Mouse (Mus musculus) erythroblast, embryonic 14.5 days (primary cell): ENCODE results near the gene Hephl1. TPM values are rescaled to one million over a fixed set of nuclear protein-coding genes. Genes with fewer than 3 reads are reported as not detected.

Source experiments
- H3K27me3 ChIP-seq: 2 replicates; pipeline ENCODE4 v1.6.1; 2012; ENCODE audit warnings: inconsistent platforms; ENCODE audit not compliant: control insufficient read depth
- H3K36me3 ChIP-seq: 2 replicates; pipeline ENCODE4 v1.6.1; 2012; ENCODE audit warnings: mild to moderate bottlenecking, inconsistent platforms; ENCODE audit not compliant: control insufficient read depth
- H3K4me1 ChIP-seq: 2 replicates; pipeline ENCODE4 v1.6.1; 2012; ENCODE audit warnings: inconsistent platforms; ENCODE audit not compliant: control insufficient read depth
- H3K4me3 ChIP-seq: replicated peaks from 2 replicates; pipeline ENCODE3; 2012; ENCODE audit warnings: moderate library complexity, mild to moderate bottlenecking, inconsistent platforms
- H3K9me3 ChIP-seq: 2 replicates; pipeline ENCODE4 v1.6.1; 2012; ENCODE audit warnings: low read length, inconsistent platforms, mixed read lengths; ENCODE audit not compliant: control insufficient read depth
- GATA1 ChIP-seq: IDR thresholded peaks from 2 replicates; pipeline ENCODE4 v1.6.1; 2012; ENCODE audit warnings: low read length, inconsistent platforms, mixed read lengths
- TAL1 ChIP-seq: IDR thresholded peaks from 3 replicates; pipeline ENCODE4 v1.6.1; 2012; ENCODE audit warnings: low read length, inconsistent platforms, mixed read lengths
- polyA plus RNA-seq: library from polyadenylated mRNA; stranded (reverse); fragments of >175 nt; gene quantifications from 2 replicates; pipeline ENCODE4 v1.2.3, GENCODE M21; 2012

Gene Hephl1
- polyA plus RNA-seq, 1 experiment, result not detected

GRCm38 (mm10) chr9:15037704-15038103 lies 74.2 kb downstream of the Hephl1 start:
- H3K4me3 ChIP-seq, result no peak overlapping the region

GRCm38 (mm10) chr9:15037237-15037636 lies 74.7 kb downstream of the Hephl1 start:
- no peaks in the 10 kb centered on the region for H3K27me3 ChIP-seq
- H3K4me3 ChIP-seq, result no peak overlapping the region
- no peaks in the 10 kb centered on the region for H3K4me1 ChIP-seq
- TF ChIP-seq TAL1 (no peak), GATA1 (no peak)
- H3K9me3 ChIP-seq, result peaks cover 4% of the 10 kb centered on the region
- no peaks in the 10 kb centered on the region for H3K36me3 ChIP-seq

More at GRCm38 (mm10) chr9:15037704-15038103, 74.2 kb downstream of the Hephl1 start:
- TF ChIP-seq TAL1, result no peak
- no peak for TF ChIP-seq GATA1
- H3K4me1 ChIP-seq, result no peaks in the 10 kb centered on the region
- H3K9me3 ChIP-seq, result peaks cover 4% of the 10 kb centered on the region
- no peaks in the 10 kb centered on the region for H3K36me3 ChIP-seq
- H3K27me3 ChIP-seq, result no peaks in the 10 kb centered on the region

GRCm38 (mm10) chr9:15036807-15037206 lies 75.1 kb downstream of the Hephl1 start:
- H3K27me3 ChIP-seq, result no peaks in the 10 kb centered on the region
- no peaks in the 10 kb centered on the region for H3K36me3 ChIP-seq
- peaks cover 4% of the 10 kb centered on the region for H3K9me3 ChIP-seq
- TF ChIP-seq GATA1 (no peak), TAL1 (no peak)
- H3K4me3 ChIP-seq, result no peak overlapping the region
- H3K4me1 ChIP-seq, result no peaks in the 10 kb centered on the region

- Histone ChIP-seq H3K4me1 (no peaks in the 10 kb centered on the region), H3K36me3 (no peaks in the 10 kb centered on the region), H3K4me3 (no peak overlapping the region), H3K27me3 (no peaks in the 10 kb centered on the region), H3K9me3 (peaks cover 4% of the 10 kb centered on the region)
- TF ChIP-seq GATA1 (no peak), TAL1 (no peak)
These were observed 75.5 kb downstream of the Hephl1 start for GRCm38 (mm10) chr9:15036405-15036804.

- Histone ChIP-seq H3K36me3 (no peaks in the 10 kb centered on the region), H3K4me1 (no peaks in the 10 kb centered on the region), H3K9me3 (peaks cover 4% of the 10 kb centered on the region), H3K27me3 (no peaks in the 10 kb centered on the region), H3K4me3 (no peak overlapping the region)
- TF ChIP-seq GATA1 (no peak), TAL1 (no peak)
These were observed 75.9 kb downstream of the Hephl1 start for GRCm38 (mm10) chr9:15035979-15036378.

- Histone ChIP-seq H3K4me1 (no peaks in the 10 kb centered on the region), H3K27me3 (no peaks in the 10 kb centered on the region), H3K36me3 (no peaks in the 10 kb centered on the region), H3K9me3 (peaks cover 4% of the 10 kb centered on the region), H3K4me3 (no peak overlapping the region)
- no peak for TF ChIP-seq GATA1
- no peak for TF ChIP-seq TAL1
These were observed 77.2 kb downstream of the Hephl1 start for GRCm38 (mm10) chr9:15034546-15035273.

- Histone ChIP-seq H3K9me3 (peaks cover 4% of the 10 kb centered on the region), H3K4me3 (no peak overlapping the region), H3K36me3 (no peaks in the 10 kb centered on the region), H3K27me3 (no peaks in the 10 kb centered on the region), H3K4me1 (no peaks in the 10 kb centered on the region)
- TF ChIP-seq TAL1, result no peak
- TF ChIP-seq GATA1, result no peak
These were observed 78.2 kb downstream of the Hephl1 start for GRCm38 (mm10) chr9:15033568-15034160.

GRCm38 (mm10) chr9:15032797-15033196 lies 79.1 kb downstream of the Hephl1 start:
- TF ChIP-seq TAL1, result no peak
- TF ChIP-seq GATA1, result no peak
- Histone ChIP-seq H3K27me3 (no peaks in the 10 kb centered on the region), H3K4me1 (no peaks in the 10 kb centered on the region), H3K9me3 (peaks cover 2% of the 10 kb centered on the region; the same call in 1 of the 2 replicates), H3K4me3 (no peak overlapping the region), H3K36me3 (no peaks in the 10 kb centered on the region)

GRCm38 (mm10) chr9:15030771-15031170 lies 81.1 kb downstream of the Hephl1 start:
- H3K4me1 ChIP-seq, result no peaks in the 10 kb centered on the region
- H3K36me3 ChIP-seq, result no peaks in the 10 kb centered on the region
- TF ChIP-seq GATA1 (no peak), TAL1 (no peak)
- H3K27me3 ChIP-seq, result no peaks in the 10 kb centered on the region
- H3K9me3 ChIP-seq, result peaks cover 2% of the 10 kb centered on the region; the same call in 1 of the 2 replicates
- no peak overlapping the region for H3K4me3 ChIP-seq
